Mouse (Mus musculus) cerebellum, adult 2 months (tissue): ENCODE results near the gene Fer.

ENCODE experiments used
- CTCF ChIP-seq: fragments of 200-500 bp; IDR thresholded peaks from 2 replicates; pipeline ENCODE4 v1.5.1; 2011; ENCODE audit warnings: low read depth, mild to moderate bottlenecking, control low read depth, low read length, moderate library complexity, borderline replicate concordance; ENCODE audit not compliant: insufficient read depth
- POLR2A ChIP-seq: fragments of 200-500 bp; IDR thresholded peaks from 2 replicates; pipeline ENCODE4 v1.6.1; 2011; ENCODE audit warnings: low read length, control low read depth, borderline replicate concordance; ENCODE audit not compliant: insufficient read depth

DNA sequence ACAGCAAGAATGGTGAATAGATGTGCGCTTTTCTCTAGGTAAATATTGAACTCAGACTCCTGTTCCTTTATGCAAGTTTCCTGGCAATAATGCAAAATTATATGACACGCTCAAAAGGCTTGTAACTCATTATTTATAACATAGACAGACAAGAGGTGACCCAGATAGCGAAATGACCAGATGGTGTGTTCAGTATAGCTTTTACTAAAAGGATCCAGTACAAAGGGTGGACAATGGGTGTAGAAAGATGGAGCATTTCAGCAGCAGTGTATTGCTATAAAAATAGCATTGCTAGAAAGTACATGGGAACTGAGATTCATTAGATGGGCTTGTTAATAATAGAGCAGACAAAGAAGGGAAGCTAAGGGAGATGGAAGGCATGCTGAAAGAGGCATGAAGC is 104.2 kb downstream of the Fer start:
- TF ChIP-seq POLR2A (no peak), CTCF (no peak)
